In genomic region chr5:73244403-73244802, GRCm38 (mm10) we compare ENCODE assay signal across 12 mouse cellular contexts. TPM values are rescaled to one million over a fixed set of nuclear protein-coding genes. Genes with fewer than 3 reads are reported as not detected.
DNase-seq lines count a peak whose midpoint lies in the region; ATAC-seq and TF ChIP-seq lines count a peak whose summit lies in the region.
"Had no signal": no experiment of that assay in that cellular context is flagged by ENCODE, and none has a peak within 500 bp of the region (broad histone marks: within the 10 kb centered on the region; RNA-seq: fewer than 3 reads in every experiment).

No protein-coding gene starts in this region.

- WGBS in forebrain, embryonic 14.5 days: 57% methylated on average over 13 of the region's 13 CpGs
- 88% methylated on average over 13 of the region's 13 CpGs for WGBS in forebrain, embryonic 10.5 days
- 72% methylated on average over 13 of the region's 13 CpGs for WGBS in liver, embryonic 16.5 days (ENCODE audit: insufficient replicate concordance)
- 80% methylated on average over 13 of the region's 13 CpGs for WGBS in liver, embryonic 11.5 days
- 51% methylated on average over 13 of the region's 13 CpGs for whole genome bisulfite sequencing in lung, embryonic 14.5 days
- WGBS in midbrain, postnatal 0 days: 53% methylated on average over 13 of the region's 13 CpGs

- DNase-seq in forebrain, embryonic 14.5 days (ENCODE audit: low spot score): peak; percentile 80
- no peak for DNase-seq in forebrain, embryonic 10.5 days (ENCODE audit: extremely low spot score, low spot score)
- DNase-seq in liver, embryonic 11.5 days (ENCODE audit: low spot score): no peak
- DNase-seq in lung, embryonic 14.5 days: peak; percentile 83
- peak; percentile 82 for DNase-seq in midbrain, postnatal 0 days (ENCODE audit: low spot score)
- no peak for DNase-seq in frontal cortex, adult 2 months (ENCODE audit: extremely low spot score in 1 of 2, low spot score in 1 of 2)
- no peak for DNase-seq in gastrocnemius, postnatal 25 days
- DNase-seq: adrenal gland, adult 2 months; B cell, adult 2 months; cerebellum, adult 11 months had no signal

- no peaks in the 10 kb centered on the region for H3K9me3 ChIP-seq in forebrain, embryonic 14.5 days (replicated peaks; ENCODE audit: control insufficient read depth, low read length)
- H3K9me3 ChIP-seq in forebrain, embryonic 10.5 days: no peaks in the 10 kb centered on the region
- no peaks in the 10 kb centered on the region for H3K9me3 ChIP-seq in liver, embryonic 16.5 days (replicated peaks; ENCODE audit: control insufficient read depth, low read length)
- no peaks in the 10 kb centered on the region for H3K9me3 ChIP-seq in liver, embryonic 11.5 days (ENCODE audit: control insufficient read depth, low read length)
- no peaks in the 10 kb centered on the region for H3K9me3 ChIP-seq in lung, embryonic 14.5 days (ENCODE audit: low read depth, low read length)
- H3K9me3 ChIP-seq in midbrain, postnatal 0 days (ENCODE audit: low read length): no peaks in the 10 kb centered on the region
- H3K9me3 ChIP-seq: embryonic facial prominence, embryonic 12.5 days had no signal

- no peaks in the 10 kb centered on the region for H3K36me3 ChIP-seq in forebrain, embryonic 14.5 days (ENCODE audit: control insufficient read depth, insufficient read depth, low read length)
- H3K36me3 ChIP-seq in forebrain, embryonic 10.5 days (replicated peaks): peaks cover 2% of the 10 kb centered on the region; the same call in 1 of the 2 replicates
- H3K36me3 ChIP-seq in liver, embryonic 16.5 days (ENCODE audit: control insufficient read depth, insufficient read depth): no peaks in the 10 kb centered on the region
- no peaks in the 10 kb centered on the region; the same call in 1 of the 2 replicates for H3K36me3 ChIP-seq in liver, embryonic 11.5 days (ENCODE audit: control insufficient read depth, insufficient read depth, low read length)
- H3K36me3 ChIP-seq in lung, embryonic 14.5 days (ENCODE audit: insufficient read depth): 0 out of 2 replicates have a peak, but pooled peaks cover 3% of the 10 kb centered on the region
- no peaks in the 10 kb centered on the region for H3K36me3 ChIP-seq in midbrain, postnatal 0 days (ENCODE audit: insufficient read depth, low read length)
- H3K36me3 ChIP-seq: embryonic facial prominence, embryonic 12.5 days had no signal

- no peak for TF ChIP-seq CTCF in lung, embryonic 14.5 days (IDR thresholded peaks at IDR 0.05; ENCODE audit: low read depth)
- TF ChIP-seq CTCF in midbrain, postnatal 0 days (IDR thresholded peaks at IDR 0.05): no peak

- H3K4me3 ChIP-seq in forebrain, embryonic 14.5 days (ENCODE audit: low read depth, low read length): no peak overlapping the region
- no peak overlapping the region for H3K4me3 ChIP-seq in forebrain, embryonic 10.5 days
- H3K4me3 ChIP-seq in liver, embryonic 16.5 days (ENCODE audit: low read depth, low read length): no peak overlapping the region
- no peak overlapping the region for H3K4me3 ChIP-seq in liver, embryonic 11.5 days (ENCODE audit: low read depth, low read length)
- H3K4me3 ChIP-seq in lung, embryonic 14.5 days (ENCODE audit: low read depth, low read length): no peak overlapping the region
- no peak overlapping the region for H3K4me3 ChIP-seq in midbrain, postnatal 0 days (ENCODE audit: low read depth, low read length)
- H3K4me3 ChIP-seq: embryonic facial prominence, embryonic 12.5 days had no signal

- H3K27ac ChIP-seq in forebrain, embryonic 14.5 days (ENCODE audit: low read depth, low read length): no peak overlapping the region
- H3K27ac ChIP-seq in forebrain, embryonic 10.5 days: no peak overlapping the region
- H3K27ac ChIP-seq in liver, embryonic 16.5 days (ENCODE audit: low read length): no peak overlapping the region
- no peak overlapping the region for H3K27ac ChIP-seq in liver, embryonic 11.5 days (ENCODE audit: low read depth, low read length)
- H3K27ac ChIP-seq in lung, embryonic 14.5 days (ENCODE audit: low read depth): no peak overlapping the region
- H3K27ac ChIP-seq in midbrain, postnatal 0 days (ENCODE audit: low read depth, low read length): no peak overlapping the region
- H3K27ac ChIP-seq: embryonic facial prominence, embryonic 12.5 days had no signal

- peaks cover 10% of the 10 kb centered on the region for H3K4me1 ChIP-seq in forebrain, embryonic 14.5 days (ENCODE audit: control insufficient read depth, insufficient read depth, low read length)
- H3K4me1 ChIP-seq in forebrain, embryonic 10.5 days: no peaks in the 10 kb centered on the region; the same call in 1 of the 2 replicates
- peaks cover 28% of the 10 kb centered on the region for H3K4me1 ChIP-seq in liver, embryonic 16.5 days (ENCODE audit: control insufficient read depth, low read depth, low read length)
- peaks cover 23% of the 10 kb centered on the region for H3K4me1 ChIP-seq in liver, embryonic 11.5 days (replicated peaks; ENCODE audit: control insufficient read depth, insufficient read depth, low read length)
- no peaks in the 10 kb centered on the region for H3K4me1 ChIP-seq in lung, embryonic 14.5 days (ENCODE audit: insufficient read depth)
- H3K4me1 ChIP-seq in midbrain, postnatal 0 days (ENCODE audit: insufficient read depth, low read length): 0 out of 2 replicates have a peak, but pooled peaks cover 3% of the 10 kb centered on the region
- H3K4me1 ChIP-seq: embryonic facial prominence, embryonic 12.5 days had no signal

- H3K4me2 ChIP-seq in forebrain, embryonic 14.5 days (ENCODE audit: low read length): no peak overlapping the region
- H3K4me2 ChIP-seq in liver, embryonic 16.5 days (ENCODE audit: low read depth, low read length): no peak overlapping the region
- H3K4me2 ChIP-seq in liver, embryonic 11.5 days: no peak overlapping the region
- 0 out of 2 replicates have a peak overlapping the region, but pooled peaks have one; percentile 15 for H3K4me2 ChIP-seq in lung, embryonic 14.5 days
- H3K4me2 ChIP-seq in midbrain, postnatal 0 days (ENCODE audit: low read depth, low read length, poor library complexity, severe bottlenecking): peak overlapping the region; percentile 1; the same call in 1 of the 2 replicates
- H3K4me2 ChIP-seq: embryonic facial prominence, embryonic 12.5 days had no signal

- peak; percentile 52; the same call in 1 of the 2 replicates for ATAC-seq in forebrain, embryonic 14.5 days
- ATAC-seq in liver, embryonic 16.5 days (ENCODE audit: low read depth): peak; percentile 38; the same call in 1 of the 2 replicates
- ATAC-seq in liver, embryonic 11.5 days (replicated peaks; ENCODE audit: low FRiP score): no peak
- peak; percentile 38; the same call in 1 of the 2 replicates for ATAC-seq in lung, embryonic 14.5 days (ENCODE audit: insufficient read depth)
- no peak for ATAC-seq in midbrain, postnatal 0 days (ENCODE audit: low FRiP score)

- no peaks in the 10 kb centered on the region for H3K27me3 ChIP-seq in forebrain, embryonic 14.5 days (replicated peaks; ENCODE audit: control insufficient read depth, insufficient read depth, low read length)
- no peaks in the 10 kb centered on the region for H3K27me3 ChIP-seq in forebrain, embryonic 10.5 days (ENCODE audit: poor library complexity, severe bottlenecking)
- H3K27me3 ChIP-seq in liver, embryonic 16.5 days (ENCODE audit: control insufficient read depth, insufficient read depth, low read depth, low read length): no peaks in the 10 kb centered on the region
- no peaks in the 10 kb centered on the region for H3K27me3 ChIP-seq in liver, embryonic 11.5 days (replicated peaks; ENCODE audit: control insufficient read depth, insufficient read depth, low read length)
- H3K27me3 ChIP-seq in lung, embryonic 14.5 days (ENCODE audit: insufficient read depth, low read length): no peaks in the 10 kb centered on the region
- no peaks in the 10 kb centered on the region for H3K27me3 ChIP-seq in midbrain, postnatal 0 days (ENCODE audit: insufficient read depth, low read length)
- H3K27me3 ChIP-seq: embryonic facial prominence, embryonic 12.5 days had no signal

- no peak overlapping the region for H3K9ac ChIP-seq in forebrain, embryonic 14.5 days (ENCODE audit: low read length)
- H3K9ac ChIP-seq in liver, embryonic 16.5 days (ENCODE audit: low read depth, low read length): no peak overlapping the region
- H3K9ac ChIP-seq in liver, embryonic 11.5 days (ENCODE audit: low read depth, low read length): no peak overlapping the region
- H3K9ac ChIP-seq in lung, embryonic 14.5 days: no peak overlapping the region
- H3K9ac ChIP-seq in midbrain, postnatal 0 days (replicated peaks; ENCODE audit: low read length, poor library complexity, severe bottlenecking): 0 out of 2 replicates have a peak overlapping the region, but pooled peaks have one; percentile 4
- H3K9ac ChIP-seq: embryonic facial prominence, embryonic 12.5 days had no signal

RNA-seq across cellular contexts. Expression of gene Fryl, which starts 12.0 kb away (rescaled TPM):
- polyA plus RNA-seq in forebrain, embryonic 14.5 days (2014; fragmentation: Nextera tagmentation; extraction: Ambion mirVana): 32.4 and 35.6 TPM in 2 replicates
- polyA plus RNA-seq in forebrain, embryonic 10.5 days (2016; fragmentation: Nextera tagmentation; extraction: Ambion mirVana): 22.5 and 28.0 TPM in 2 replicates
- polyA plus RNA-seq in liver, embryonic 16.5 days (2015; fragmentation: Nextera tagmentation; extraction: Ambion mirVana): 43.6 and 44.1 TPM in 2 replicates
- polyA plus RNA-seq in liver, embryonic 11.5 days (2014; fragmentation: Nextera tagmentation; extraction: Ambion mirVana): 35.4 and 39.7 TPM in 2 replicates
- 21.4 and 22.6 TPM in 2 replicates for polyA plus RNA-seq in lung, embryonic 14.5 days (2014; fragmentation: Nextera tagmentation; extraction: Ambion mirVana)
- total RNA-seq in midbrain, postnatal 0 days (2014; rRNA removed): 52.8 and 66.2 TPM in 2 replicates
- polyA plus RNA-seq in midbrain, postnatal 0 days (2015; fragmentation: Nextera tagmentation; extraction: Ambion mirVana): 17.7 and 23.8 TPM in 2 replicates
- 73.2 and 76.6 TPM in 2 replicates for polyA plus RNA-seq in frontal cortex, adult 2 months (2012; rRNA removed)
- 10 to 100 TPM; 14.6 to 15.2 TPM for total RNA-seq in gastrocnemius, postnatal 25 days (2021)

RNA-seq across cellular contexts. Expression of gene Ociad1, which starts 48.2 kb away (rescaled TPM):
- 196 and 211 TPM in 2 replicates for polyA plus RNA-seq in forebrain, embryonic 14.5 days (2014; fragmentation: Nextera tagmentation; extraction: Ambion mirVana)
- 161 and 163 TPM in 2 replicates for polyA plus RNA-seq in forebrain, embryonic 10.5 days (2016; fragmentation: Nextera tagmentation; extraction: Ambion mirVana)
- 108 and 118 TPM in 2 replicates for polyA plus RNA-seq in liver, embryonic 16.5 days (2015; fragmentation: Nextera tagmentation; extraction: Ambion mirVana)
- 170 and 171 TPM in 2 replicates for polyA plus RNA-seq in liver, embryonic 11.5 days (2014; fragmentation: Nextera tagmentation; extraction: Ambion mirVana)
- polyA plus RNA-seq in lung, embryonic 14.5 days (2014; fragmentation: Nextera tagmentation; extraction: Ambion mirVana): 134 and 144 TPM in 2 replicates
- 188 and 195 TPM in 2 replicates for total RNA-seq in midbrain, postnatal 0 days (2014; rRNA removed)
- 399 and 409 TPM in 2 replicates for polyA plus RNA-seq in midbrain, postnatal 0 days (2015; fragmentation: Nextera tagmentation; extraction: Ambion mirVana)
- 357 and 372 TPM in 2 replicates for polyA plus RNA-seq in frontal cortex, adult 2 months (2012; rRNA removed)
- total RNA-seq in gastrocnemius, postnatal 25 days (2021): 100 to 1,000 TPM; 137 TPM

Comparison
In these comparisons a context has a peak if more than half of its experiments do, and no peak if none do; other contexts are left out.
1. ATAC-seq: peak in forebrain, embryonic 14.5 days (single experiment), liver, embryonic 16.5 days (single experiment) and lung, embryonic 14.5 days (single experiment); none in liver, embryonic 11.5 days (single experiment) and midbrain, postnatal 0 days (single experiment).
2. DNase-seq: peak in forebrain, embryonic 14.5 days (single experiment), lung, embryonic 14.5 days (single experiment) and midbrain, postnatal 0 days (single experiment); none in forebrain, embryonic 10.5 days (single experiment), liver, embryonic 11.5 days (single experiment), frontal cortex, adult 2 months (0 of 2) and gastrocnemius, postnatal 25 days (single experiment).
3. H3K4me2 ChIP-seq: peak in lung, embryonic 14.5 days (single experiment) and midbrain, postnatal 0 days (single experiment); none in forebrain, embryonic 14.5 days (single experiment), liver, embryonic 16.5 days (single experiment) and liver, embryonic 11.5 days (single experiment).